ENCODE assay signal across 9 mouse cellular contexts in the genomic region with DNA sequence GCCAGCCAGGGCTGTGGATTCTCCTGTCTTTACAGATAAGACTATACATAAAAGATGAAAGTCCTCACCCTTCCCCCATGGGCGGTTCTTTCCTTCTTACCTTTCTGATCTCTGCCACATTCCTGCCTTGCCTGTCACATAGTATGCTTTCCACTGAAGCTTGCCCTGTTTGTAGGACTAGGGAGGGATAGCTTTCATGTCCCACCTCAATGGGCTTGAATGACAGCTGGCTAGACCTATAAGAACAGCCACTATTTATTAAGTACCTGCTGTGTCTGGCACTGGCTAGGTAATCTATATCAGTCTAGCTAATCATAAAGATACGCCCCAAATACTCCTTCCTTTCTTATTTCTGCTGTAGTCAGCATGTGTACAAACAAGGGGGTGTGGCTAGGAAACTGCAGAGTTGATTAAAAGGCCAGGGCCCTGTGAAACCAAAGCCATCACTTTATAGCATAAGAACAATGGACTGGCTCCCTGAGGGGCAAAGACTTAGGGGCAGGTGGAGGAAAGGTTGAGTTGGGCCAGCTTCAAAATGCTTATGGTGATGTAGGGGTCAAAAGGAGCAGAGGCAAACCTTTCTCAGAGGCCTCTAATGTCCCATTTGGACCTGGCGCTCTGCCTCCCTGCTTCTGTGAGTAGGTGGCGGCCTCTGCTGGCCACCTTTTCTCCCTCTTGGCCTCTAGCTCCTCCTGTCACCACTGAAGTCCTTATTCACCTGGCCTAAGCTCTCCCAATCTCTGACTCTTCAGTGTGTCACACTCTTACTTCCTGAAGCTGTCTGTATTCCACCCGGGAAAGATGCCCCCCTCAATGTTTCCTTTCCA. TPM values are rescaled to one million over a fixed set of nuclear protein-coding genes. Genes with fewer than 3 reads are reported as not detected.
A peak's percentile ranks its signal among the peaks of the same experiment; 100 is the strongest.
DNase-seq lines count a peak whose midpoint lies in the region; ATAC-seq and TF ChIP-seq lines count a peak whose summit lies in the region.
"Had no signal": no experiment of that assay in that cellular context is flagged by ENCODE, and none has a peak within 500 bp of the region (broad histone marks: within the 10 kb centered on the region; RNA-seq: fewer than 3 reads in every experiment).

No protein-coding gene starts in this region.

- no peak overlapping the region for H3K4me2 ChIP-seq in intestine, embryonic 14.5 days (ENCODE audit: low read length)
- no peak overlapping the region for H3K4me2 ChIP-seq in forebrain, embryonic 15.5 days (replicated peaks)

- H3K4me1 ChIP-seq in intestine, embryonic 14.5 days (replicated peaks; ENCODE audit: control insufficient read depth, insufficient read depth, low read length): 0 out of 2 replicates have a peak, but pooled peaks cover 5% of the 10 kb centered on the region
- H3K4me1 ChIP-seq in thymus, adult 2 months (replicated peaks; ENCODE audit: control insufficient read depth, insufficient read depth, low read length): peaks cover 22% of the 10 kb centered on the region
- peaks cover 10% of the 10 kb centered on the region for H3K4me1 ChIP-seq in forebrain, embryonic 15.5 days

- H3K9ac ChIP-seq in intestine, embryonic 14.5 days (ENCODE audit: low read length): no peak overlapping the region
- no peak overlapping the region for H3K9ac ChIP-seq in forebrain, embryonic 15.5 days (replicated peaks)

- H3K36me3 ChIP-seq in intestine, embryonic 14.5 days (ENCODE audit: control insufficient read depth, insufficient read depth, low read length): no peaks in the 10 kb centered on the region
- H3K36me3 ChIP-seq in thymus, adult 2 months (ENCODE audit: control insufficient read depth, insufficient read depth, low read length): no peaks in the 10 kb centered on the region
- no peaks in the 10 kb centered on the region for H3K36me3 ChIP-seq in forebrain, embryonic 15.5 days

- H3K9me3 ChIP-seq in intestine, embryonic 14.5 days (ENCODE audit: control insufficient read depth, low read length): no peaks in the 10 kb centered on the region
- no peaks in the 10 kb centered on the region for H3K9me3 ChIP-seq in forebrain, embryonic 15.5 days
- H3K9me3 ChIP-seq: megakaryocyte, embryonic 14.5 days had no signal

- peaks cover 23% of the 10 kb centered on the region for H3K27me3 ChIP-seq in intestine, embryonic 14.5 days (replicated peaks; ENCODE audit: control insufficient read depth, insufficient read depth, low read length)
- no peaks in the 10 kb centered on the region for H3K27me3 ChIP-seq in thymus, adult 2 months (ENCODE audit: control insufficient read depth, insufficient read depth, low read length)
- H3K27me3 ChIP-seq in forebrain, embryonic 15.5 days: peaks cover 57% of the 10 kb centered on the region

- H3K27ac ChIP-seq in intestine, embryonic 14.5 days (ENCODE audit: low read depth): no peak overlapping the region
- H3K27ac ChIP-seq in thymus, adult 2 months (ENCODE audit: control insufficient read depth, insufficient read depth, low read length): no peak overlapping the region
- H3K27ac ChIP-seq in forebrain, embryonic 15.5 days (replicated peaks): no peak overlapping the region

- DNase-seq in layer of hippocampus, postnatal 10 days (ENCODE audit: low spot score in 2 of 2): peak; percentile 39 to 54
- no peak for DNase-seq in layer of hippocampus, postnatal 14 days (ENCODE audit: low spot score in 2 of 2)
- DNase-seq in Muller cell, postnatal 12 days (ENCODE audit: inconsistent ontology term): peak; percentile 24
- peak; percentile 85 to 92 for DNase-seq in cerebellum, postnatal 25 days
- DNase-seq in intestine, embryonic 14.5 days (ENCODE audit: low spot score): peak; percentile 67
- DNase-seq in lung, postnatal 25 days (ENCODE audit: low spot score): peak; percentile 56
- peak; percentile 80 for DNase-seq in thymus, adult 2 months

- no peak for TF ChIP-seq POLR2A in thymus, adult 2 months (IDR thresholded peaks at IDR 0.05; ENCODE audit: control insufficient read depth, extremely low read depth, insufficient read depth, low read length, poor library complexity)

- peak; percentile 44; the same call in 1 of the 2 replicates for ATAC-seq in intestine, embryonic 14.5 days (replicated peaks; ENCODE audit: low FRiP score, low TSS enrichment, low read depth)
- no peak for ATAC-seq in forebrain, embryonic 15.5 days (replicated peaks)

- TF ChIP-seq CTCF in thymus, adult 2 months (IDR thresholded peaks at IDR 0.05; ENCODE audit: borderline replicate concordance, control insufficient read depth, extremely low read depth, insufficient read depth, low read length, poor library complexity): peak; percentile 79

- H3K4me3 ChIP-seq in intestine, embryonic 14.5 days (ENCODE audit: low read depth, low read length): no peak overlapping the region
- no peak overlapping the region for H3K4me3 ChIP-seq in thymus, adult 2 months (ENCODE audit: control insufficient read depth, insufficient read depth, low read length)
- no peak overlapping the region for H3K4me3 ChIP-seq in forebrain, embryonic 15.5 days
- H3K4me3 ChIP-seq: megakaryocyte, embryonic 14.5 days had no signal

- 23% methylated on average over 5 of the region's 5 CpGs for WGBS in intestine, embryonic 14.5 days
- WGBS in thymus, adult 2 months: 32% methylated on average over 5 of the region's 5 CpGs
- 29% methylated on average over 5 of the region's 5 CpGs for WGBS in forebrain, embryonic 15.5 days

RNA-seq across cellular contexts. Expression of gene Scn4b, which starts 4.5 kb away (rescaled TPM):
- total RNA-seq in layer of hippocampus, postnatal 10 days (2021): 1 to 10 TPM; 2.4 to 2.7 TPM
- 1 to 10 TPM; 6.0 to 8.2 TPM for total RNA-seq in layer of hippocampus, postnatal 14 days (2021)
- not detected in 2 replicates for polyA plus RNA-seq in intestine, embryonic 14.5 days (2014; fragmentation: Nextera tagmentation; extraction: Ambion mirVana)
- 20.5 and 26.2 TPM in 2 replicates for polyA plus RNA-seq in thymus, adult 2 months (2012; rRNA removed)
- 0.10 and 0.34 TPM in 2 replicates for polyA plus RNA-seq in forebrain, embryonic 15.5 days (2015; fragmentation: Nextera tagmentation; extraction: Ambion mirVana)

RNA-seq across cellular contexts. Expression of gene Scn2b, which starts 16.1 kb away (rescaled TPM):
- 10 to 100 TPM; 75.1 to 79.0 TPM for total RNA-seq in layer of hippocampus, postnatal 10 days (2021)
- total RNA-seq in layer of hippocampus, postnatal 14 days (2021): 100 to 1,000 TPM; 162 to 166 TPM
- 3.7 and 3.8 TPM in 2 replicates for polyA plus RNA-seq in intestine, embryonic 14.5 days (2014; fragmentation: Nextera tagmentation; extraction: Ambion mirVana)
- 5.2 and 9.8 TPM in 2 replicates for polyA plus RNA-seq in thymus, adult 2 months (2012; rRNA removed)
- polyA plus RNA-seq in forebrain, embryonic 15.5 days (2015; fragmentation: Nextera tagmentation; extraction: Ambion mirVana): 5.3 and 5.7 TPM in 2 replicates

RNA-seq across cellular contexts. Expression of gene BC049352, which starts 48.1 kb away (rescaled TPM):
- under 1 TPM in 1 of 2 experiments, not detected in 1; 0.20 TPM for total RNA-seq in layer of hippocampus, postnatal 10 days (2021)
- total RNA-seq in layer of hippocampus, postnatal 14 days (2021): under 1 TPM in 1 of 2 experiments, not detected in 1; 0.21 TPM
- 0.22 TPM in 1 of 2 replicates, not detected in the other for polyA plus RNA-seq in intestine, embryonic 14.5 days (2014; fragmentation: Nextera tagmentation; extraction: Ambion mirVana)
- polyA plus RNA-seq in thymus, adult 2 months (2012; rRNA removed): 1.7 and 4.5 TPM in 2 replicates
- polyA plus RNA-seq in forebrain, embryonic 15.5 days (2015; fragmentation: Nextera tagmentation; extraction: Ambion mirVana): 0.10 TPM in 1 of 2 replicates, not detected in the other

RNA-seq across cellular contexts. Expression of gene Jaml, which starts 54.7 kb away (rescaled TPM):
- not detected for total RNA-seq in layer of hippocampus, postnatal 10 days (2021)
- under 1 TPM; 0.24 to 0.39 TPM for total RNA-seq in layer of hippocampus, postnatal 14 days (2021)
- 42.7 and 49.4 TPM in 2 replicates for polyA plus RNA-seq in intestine, embryonic 14.5 days (2014; fragmentation: Nextera tagmentation; extraction: Ambion mirVana)
- polyA plus RNA-seq in thymus, adult 2 months (2012; rRNA removed): 2.5 and 3.5 TPM in 2 replicates
- 0.45 TPM in 1 of 2 replicates, not detected in the other for polyA plus RNA-seq in forebrain, embryonic 15.5 days (2015; fragmentation: Nextera tagmentation; extraction: Ambion mirVana)

Comparison
In these comparisons a context has a peak if more than half of its experiments do, and no peak if none do; other contexts are left out.
1. DNase-seq: peak in layer of hippocampus, postnatal 10 days (2 of 2), Muller cell, postnatal 12 days (single experiment), cerebellum, postnatal 25 days (2 of 2), intestine, embryonic 14.5 days (single experiment), lung, postnatal 25 days (single experiment) and thymus, adult 2 months (single experiment); none in layer of hippocampus, postnatal 14 days (0 of 2).
2. RNA of gene Scn4b, which starts 4.5 kb away (polyA plus RNA-seq): 20.5 to 26.2 TPM in thymus, adult 2 months; 0.10 to 0.34 TPM in forebrain, embryonic 15.5 days and not detected in intestine, embryonic 14.5 days; every median in the first group is over 10 times any median in the second.